Mouse (Mus musculus) heart, embryonic 14.5 days (tissue): ENCODE measurements around the gene Epha5. TPM values are rescaled to one million over a fixed set of nuclear protein-coding genes. Genes with fewer than 3 reads are reported as not detected.

ENCODE experiments used
- ATAC-seq: fragments of 200-750 bp; cut with Nextera tagmentation; 2 replicates; pipeline ENCODE4 v1.8.0; 2017; ENCODE audit warnings: low read depth, moderate TSS enrichment; ENCODE audit not compliant: insufficient number of reproducible peaks, insufficient read depth, low FRiP score
- H3K27ac ChIP-seq, 2 experiments: fragments of 200-500 bp in 1 of 2; fragments of 300-500 bp in 1 of 2; sonication (generic) in 1 of 2; replicated peaks in 1 of 2; 2 replicates each; pipeline ENCODE4 v1.5.1; 2012 to 2014; ENCODE audit warnings: low read depth in 2 of 2, low read length in 2 of 2, control low read depth in 1 of 2, mild to moderate bottlenecking in 1 of 2, mixed read lengths in 1 of 2; ENCODE audit not compliant: control insufficient read depth in 1 of 2, insufficient read depth in 1 of 2
- H3K27me3 ChIP-seq: fragments of 300-500 bp; sonication (generic); 2 replicates; pipeline ENCODE4 v1.6.1; 2014; ENCODE audit warnings: mild to moderate bottlenecking, low read length, control low read depth; ENCODE audit not compliant: control insufficient read depth, insufficient read depth
- H3K36me3 ChIP-seq: fragments of 300-500 bp; sonication (generic); 2 replicates; pipeline ENCODE4 v1.6.1; 2014; ENCODE audit warnings: mild to moderate bottlenecking, control low read depth, low read length, mixed read lengths; ENCODE audit not compliant: control insufficient read depth, insufficient read depth
- H3K4me1 ChIP-seq, 2 experiments: fragments of 200-500 bp in 1 of 2; fragments of 300-500 bp in 1 of 2; sonication (generic) in 1 of 2; 2 replicates each; pipeline ENCODE4 v1.6.1; 2012 to 2014; ENCODE audit warnings: low read length in 2 of 2, control low read depth in 1 of 2, mixed read lengths in 1 of 2; ENCODE audit not compliant: control insufficient read depth in 2 of 2, insufficient read depth in 2 of 2
- H3K4me2 ChIP-seq: fragments of 300-500 bp; sonication (generic); 2 replicates; pipeline ENCODE4 v1.6.1; 2014; ENCODE audit warnings: mild to moderate bottlenecking, low read length
- H3K4me3 ChIP-seq, 2 experiments: fragments of 200-500 bp in 1 of 2; fragments of 300-500 bp in 1 of 2; sonication (generic) in 1 of 2; 2 replicates each; pipeline ENCODE4 v1.5.1; 2012 to 2014; ENCODE audit warnings: low read length in 2 of 2, mild to moderate bottlenecking in 2 of 2, control low read depth in 1 of 2, low read depth in 1 of 2, moderate library complexity in 1 of 2; ENCODE audit not compliant: control insufficient read depth in 1 of 2, insufficient read depth in 1 of 2
- H3K9ac ChIP-seq: fragments of 300-500 bp; sonication (generic); 2 replicates; pipeline ENCODE4 v1.6.1; 2014; ENCODE audit warnings: mild to moderate bottlenecking, low read length
- H3K9me3 ChIP-seq: fragments of 300-500 bp; sonication (generic); 2 replicates; pipeline ENCODE4 v1.6.1; 2016; ENCODE audit warnings: low read length, control low read depth; ENCODE audit not compliant: control insufficient read depth
- WGBS: fragments of 180-500 bp; shearing (Covaris S2); extraction: QIAGEN DNeasy Blood & Tissue Kit; methylation state at CpG from one replicate; pipeline ENCODE4 v1.1.7; 2014; 5-methylcytosine and 5-hydroxymethylcytosine counted together
- polyA plus RNA-seq: library from polyadenylated mRNA; unstranded; fragments of >200 nt; fragmentation: Nextera tagmentation; extraction: Ambion mirVana; gene quantifications from 2 replicates; pipeline ENCODE4 v1.2.1, GENCODE M21; 2014

The Epha5 gene
- polyA plus RNA-seq = 0.58 and 0.82 TPM in 2 replicates

- H3K4me1 ChIP-seq = peaks cover 0 to 6% of the 10 kb centered on the region in 2 experiments; a peak in 1 of 4 replicates
- no peak within 1 kb of the TSS for H3K27ac ChIP-seq
- H3K27me3 ChIP-seq = peaks cover 22% of the 10 kb centered on the region
- no peaks in the 10 kb centered on the region for H3K9me3 ChIP-seq
- H3K4me3 ChIP-seq = peak within 1 kb of the TSS; percentile 62
- H3K4me2 ChIP-seq = peak within 1 kb of the TSS; percentile 89
- WGBS = 0% methylated on average over 47 of the region's 67 CpGs
- peak; percentile 88 for ATAC-seq
- peak within 1 kb of the TSS; percentile 69 for H3K9ac ChIP-seq
- no peaks in the 10 kb centered on the region for H3K36me3 ChIP-seq
Observed at GRCm38 (mm10) chr5:84417062-84417879, at the start of gene Epha5. Gene Epha5 (minus strand): TSS chr5:84417382.

- no peaks in the 10 kb centered on the region for H3K9me3 ChIP-seq
- H3K4me2 ChIP-seq = no peak overlapping the region
- no peaks in the 10 kb centered on the region for H3K36me3 ChIP-seq
- no peak overlapping the region for H3K4me3 ChIP-seq
- H3K9ac ChIP-seq = no peak overlapping the region
- no peak overlapping the region for H3K27ac ChIP-seq
- WGBS = 76% methylated on average over 3 of the region's 3 CpGs
- no peaks in the 10 kb centered on the region for H3K27me3 ChIP-seq
- H3K4me1 ChIP-seq = no peaks in the 10 kb centered on the region
- no peak for ATAC-seq
Observed at GRCm38 (mm10) chr5:84456216-84456615, 39.0 kb upstream of the Epha5 start.

- no peak for ATAC-seq
- no peaks in the 10 kb centered on the region for H3K4me1 ChIP-seq
- no peaks in the 10 kb centered on the region for H3K27me3 ChIP-seq
- H3K27ac ChIP-seq = no peak overlapping the region
- no peak overlapping the region for H3K9ac ChIP-seq
- H3K4me3 ChIP-seq = no peak overlapping the region
- 76% methylated on average over 4 of the region's 4 CpGs for WGBS
- no peaks in the 10 kb centered on the region for H3K36me3 ChIP-seq
- H3K9me3 ChIP-seq = no peaks in the 10 kb centered on the region
- H3K4me2 ChIP-seq = no peak overlapping the region
Observed at GRCm38 (mm10) chr5:84454641-84455040, 37.5 kb upstream of the Epha5 start.

- Histone ChIP-seq H3K9me3 (no peaks in the 10 kb centered on the region), H3K27ac (no peak overlapping the region), H3K9ac (no peak overlapping the region), H3K4me3 (no peak overlapping the region), H3K27me3 (no peaks in the 10 kb centered on the region), H3K4me2 (no peak overlapping the region), H3K4me1 (no peaks in the 10 kb centered on the region), H3K36me3 (no peaks in the 10 kb centered on the region)
- no peak for ATAC-seq
- WGBS = 42% methylated on average over 2 of the region's 2 CpGs
Observed at GRCm38 (mm10) chr5:84453839-84454238, 36.7 kb upstream of the Epha5 start.

- H3K4me1 ChIP-seq = no peaks in the 10 kb centered on the region
Observed at GRCm38 (mm10) chr5:84440232-84440631, 23.1 kb upstream of the Epha5 start.

DNA sequence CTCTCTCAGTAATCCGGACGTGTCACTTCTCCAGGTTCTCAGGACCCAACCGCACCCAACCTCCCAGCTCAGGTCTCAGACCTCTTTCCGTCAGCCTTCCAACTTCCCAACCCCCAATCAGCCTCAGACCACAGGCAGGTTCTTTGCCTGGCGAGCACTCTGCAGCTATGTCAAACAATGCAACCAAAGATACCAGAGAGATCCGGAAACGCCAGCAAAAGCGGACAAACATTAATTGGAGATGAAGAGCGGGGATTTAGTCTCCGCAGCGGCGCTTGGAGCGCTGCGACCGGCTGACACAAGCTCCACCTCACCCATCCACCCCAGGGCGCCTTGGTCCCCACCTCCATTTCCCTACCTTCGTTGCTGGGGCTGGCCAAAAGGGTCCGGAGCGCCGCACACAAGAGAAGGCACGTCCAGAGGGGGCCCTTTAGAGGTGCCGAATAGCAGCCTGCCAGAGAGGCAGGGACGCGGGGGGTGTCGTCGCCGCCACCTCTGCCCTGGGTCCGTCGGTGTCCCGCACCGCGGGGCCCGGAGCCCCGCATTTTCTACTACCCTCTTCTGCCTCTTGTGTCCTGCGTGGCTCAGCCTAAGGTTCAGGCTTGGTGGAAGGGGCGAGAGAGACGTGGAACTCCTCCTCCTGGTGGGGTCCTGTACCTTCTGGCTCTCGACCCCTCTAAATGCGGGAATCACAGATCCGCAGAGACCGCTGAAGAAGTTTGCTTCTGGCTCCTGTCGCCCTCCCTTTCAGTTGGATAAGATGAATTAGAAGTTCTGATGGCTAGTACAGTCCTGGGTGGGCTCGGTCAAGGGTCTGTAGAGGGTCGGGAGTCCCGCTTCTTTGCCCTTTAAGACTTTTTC lies 991 bp downstream of the Epha5 start:
- Histone ChIP-seq H3K9ac (peak overlapping the region; percentile 69), H3K9me3 (no peaks in the 10 kb centered on the region), H3K27me3 (peaks cover 22% of the 10 kb centered on the region), H3K36me3 (no peaks in the 10 kb centered on the region), H3K4me2 (peak overlapping the region; percentile 89), H3K4me1 (peaks cover 0 to 6% of the 10 kb centered on the region in 2 experiments; a peak in 1 of 4 replicates), H3K4me3 (peak overlapping the region; percentile 62), H3K27ac (no peak overlapping the region)
- under 1% methylated on average over 45 of the region's 45 CpGs for WGBS
- 0 out of 2 replicates have a peak, but pooled peaks have one; percentile 22 for ATAC-seq

More at GRCm38 (mm10) chr5:84440232-84440631, 23.1 kb upstream of the Epha5 start:
- Histone ChIP-seq H3K27ac (no peak overlapping the region), H3K4me3 (no peak overlapping the region), H3K9ac (no peak overlapping the region), H3K4me2 (no peak overlapping the region), H3K9me3 (no peaks in the 10 kb centered on the region), H3K36me3 (no peaks in the 10 kb centered on the region), H3K27me3 (no peaks in the 10 kb centered on the region)
- no peak for ATAC-seq
- 83% methylated on average over 2 of the region's 2 CpGs for WGBS

- Histone ChIP-seq H3K27me3 (peaks cover 22% of the 10 kb centered on the region), H3K4me2 (0 out of 2 replicates have a peak overlapping the region, but pooled peaks have one; percentile 89), H3K9me3 (no peaks in the 10 kb centered on the region), H3K4me1 (peaks cover 0 to 6% of the 10 kb centered on the region in 2 experiments; a peak in 1 of 4 replicates), H3K9ac (no peak overlapping the region), H3K27ac (no peak overlapping the region), H3K36me3 (no peaks in the 10 kb centered on the region), H3K4me3 (0 out of 4 replicates have a peak overlapping the region, but pooled peaks of 1 of the 2 experiments have one; percentile 62)
- ATAC-seq = no peak
- 14% methylated on average over 8 of the region's 8 CpGs for WGBS
Observed at GRCm38 (mm10) chr5:84414931-84415431, 2.2 kb downstream of the Epha5 start.
